Mouse (Mus musculus) liver, postnatal 0 days (tissue): ENCODE data around the gene Flvcr2. TPM values are rescaled to one million over a fixed set of nuclear protein-coding genes. Genes with fewer than 3 reads are reported as not detected.
A peak's percentile ranks its signal among the peaks of the same experiment; 100 is the strongest.
"Not testable (repeated sequence)": the region's sequence is repeated elsewhere in the genome, so short reads cannot be mapped to it uniquely, and the experiment has no call there.

Source experiments
- ATAC-seq: fragments of 200-750 bp; cut with Nextera tagmentation; 2 replicates; pipeline ENCODE4 v1.8.0; 2017; ENCODE audit warnings: mild to moderate bottlenecking, moderate library complexity
- DNase-seq: peaks from one replicate; pipeline ENCODE4 v3.0.0-alpha.2; 2016
- H3K27ac ChIP-seq: fragments of 300-500 bp; sonication (generic); 2 replicates; pipeline ENCODE4 v1.5.1; 2014; ENCODE audit warnings: antibody characterized with exemption, moderate library complexity, mild to moderate bottlenecking, low read depth
- H3K27me3 ChIP-seq: fragments of 300-500 bp; sonication (generic); 2 replicates; pipeline ENCODE4 v1.6.1; 2014; ENCODE audit warnings: low read length, control low read depth, mixed read lengths; ENCODE audit not compliant: insufficient read depth
- H3K36me3 ChIP-seq: fragments of 300-500 bp; sonication (generic); replicated peaks from 2 replicates; pipeline ENCODE4 v1.6.1; 2014; ENCODE audit warnings: mild to moderate bottlenecking, control low read depth, low read length, moderate library complexity, mixed read lengths; ENCODE audit not compliant: insufficient read depth
- H3K4me1 ChIP-seq: fragments of 300-500 bp; sonication (generic); 2 replicates; pipeline ENCODE4 v1.6.1; 2014; ENCODE audit warnings: antibody characterized with exemption, mild to moderate bottlenecking, control low read depth; ENCODE audit not compliant: insufficient read depth
- H3K4me2 ChIP-seq: fragments of 300-500 bp; sonication (generic); 2 replicates; pipeline ENCODE4 v1.6.1; 2014; ENCODE audit warnings: low read depth, mild to moderate bottlenecking, low read length, moderate library complexity, mixed read lengths
- H3K4me3 ChIP-seq: fragments of 300-500 bp; sonication (generic); 2 replicates; pipeline ENCODE4 v1.5.1; 2014; ENCODE audit warnings: low read depth, low read length
- H3K9ac ChIP-seq: fragments of 300-500 bp; sonication (generic); replicated peaks from 2 replicates; pipeline ENCODE4 v1.6.1; 2014; ENCODE audit warnings: mild to moderate bottlenecking, moderate library complexity
- H3K9me3 ChIP-seq: fragments of 300-500 bp; sonication (generic); 2 replicates; pipeline ENCODE4 v1.6.1; 2016; ENCODE audit warnings: mild to moderate bottlenecking, control low read depth, low read length, mixed read lengths
- CTCF ChIP-seq: sonication (generic); IDR thresholded peaks from 2 replicates; pipeline ENCODE4 v1.5.1; 2016; ENCODE audit warnings: antibody characterized with exemption, low read depth
- EP300 ChIP-seq: IDR thresholded peaks from 2 replicates; pipeline ENCODE4 v1.6.1; 2016; ENCODE audit warnings: antibody characterized with exemption, low read depth, mild to moderate bottlenecking
- WGBS: fragments of 180-500 bp; shearing (Covaris S2); extraction: QIAGEN DNeasy Blood & Tissue Kit; methylation state at CpG from one replicate; pipeline ENCODE4 v1.1.7; 2014; ENCODE audit not compliant: insufficient replicate concordance; 5-methylcytosine and 5-hydroxymethylcytosine counted together
- polyA plus RNA-seq: library from polyadenylated mRNA; unstranded; fragments of >200 nt; fragmentation: Nextera tagmentation; extraction: Ambion mirVana; gene quantifications from 2 replicates; pipeline ENCODE4 v1.2.1, GENCODE M21; 2015

Flvcr2 gene
- 5.9 and 6.6 TPM in 2 replicates for polyA plus RNA-seq

GRCm38 (mm10) chr12:85745827-85746695, at the start of gene Flvcr2:
TSS of gene Flvcr2 (plus strand) at chr12:85746539.
- Histone ChIP-seq H3K9ac (peak within 1 kb of the TSS; percentile 61), H3K4me1 (no peaks in the 10 kb centered on the region), H3K4me3 (peak within 1 kb of the TSS; percentile 48), H3K4me2 (peak within 1 kb of the TSS; percentile 87), H3K36me3 (no peaks in the 10 kb centered on the region), H3K9me3 (no peaks in the 10 kb centered on the region), H3K27ac (peak within 1 kb of the TSS; percentile 86), H3K27me3 (peaks cover 4% of the 10 kb centered on the region; the same call in 1 of the 2 replicates)
- peak; percentile 84 for ATAC-seq
- DNase-seq, result peak; percentile 79
- no peak for TF ChIP-seq EP300
- TF ChIP-seq CTCF, result peak; percentile 85
- 2% methylated on average over 45 of the region's 51 CpGs for WGBS

- H3K4me1 ChIP-seq, H3K27ac ChIP-seq, H3K27me3 ChIP-seq, H3K9me3 ChIP-seq, H3K4me3 ChIP-seq, H3K9ac ChIP-seq, DNase-seq, H3K36me3 ChIP-seq: not testable (repeated sequence)
- 19% methylated on average over 10 of the region's 37 CpGs for WGBS
- H3K4me2 ChIP-seq, result peak overlapping the region; percentile 48
- ATAC-seq, result peak; percentile 92
These were observed 48.2 kb upstream of the Flvcr2 start for GRCm38 (mm10) chr12:85698179-85698578.

DNA sequence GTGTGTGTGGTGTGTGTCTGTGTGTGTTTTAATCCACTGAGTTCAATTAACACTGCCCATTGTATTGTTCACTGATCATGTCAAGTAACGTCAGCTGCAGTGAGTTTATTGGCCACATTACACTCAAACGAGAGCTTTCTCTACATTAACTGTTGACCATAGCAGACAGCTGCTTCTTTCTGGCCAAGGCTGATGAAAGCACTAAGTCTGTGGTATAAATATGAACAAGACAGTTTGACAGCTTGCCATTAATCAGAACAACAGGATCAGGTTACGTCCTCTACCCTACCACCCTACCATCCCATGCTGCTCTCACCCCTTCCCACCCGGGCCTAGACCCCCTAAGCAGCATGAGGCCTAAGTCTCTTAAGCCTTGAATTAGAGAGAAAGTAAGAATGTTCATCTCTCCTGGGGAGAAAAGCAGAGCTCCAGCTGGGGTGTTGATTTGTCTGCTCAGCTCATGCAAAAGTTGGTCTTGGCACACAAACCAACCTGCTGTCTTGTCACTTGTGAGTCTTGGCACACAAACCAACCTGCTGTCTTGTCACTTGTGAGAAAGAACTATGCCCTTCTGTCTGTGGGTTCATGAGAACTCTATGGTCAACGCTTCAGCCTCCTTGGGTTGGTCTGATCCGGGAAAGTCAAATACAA, 46.0 kb upstream of the Flvcr2 start:
- no peaks in the 10 kb centered on the region for H3K27me3 ChIP-seq
- no peak overlapping the region for H3K9ac ChIP-seq
- DNase-seq, result no peak
- H3K36me3 ChIP-seq, result no peaks in the 10 kb centered on the region
- no peak overlapping the region for H3K4me3 ChIP-seq
- no peak for ATAC-seq
- peaks cover 10% of the 10 kb centered on the region for H3K4me1 ChIP-seq
- no peak overlapping the region for H3K27ac ChIP-seq
- WGBS, result 74% methylated on average over 6 of the region's 6 CpGs
- no peaks in the 10 kb centered on the region for H3K9me3 ChIP-seq
- TF ChIP-seq CTCF, result no peak
- no peak for TF ChIP-seq EP300
- no peak overlapping the region for H3K4me2 ChIP-seq

GRCm38 (mm10) chr12:85700842-85701223, 45.5 kb upstream of the Flvcr2 start:
- Histone ChIP-seq H3K4me2 (no peak overlapping the region), H3K9me3 (no peaks in the 10 kb centered on the region), H3K4me3 (no peak overlapping the region), H3K27me3 (no peaks in the 10 kb centered on the region), H3K36me3 (no peaks in the 10 kb centered on the region), H3K27ac (no peak overlapping the region), H3K4me1 (peaks cover 14% of the 10 kb centered on the region), H3K9ac (no peak overlapping the region)
- no peak for DNase-seq
- ATAC-seq, result no peak
- TF ChIP-seq EP300, result no peak
- TF ChIP-seq CTCF, result no peak
- WGBS, result 74% methylated on average over 7 of the region's 7 CpGs

DNA sequence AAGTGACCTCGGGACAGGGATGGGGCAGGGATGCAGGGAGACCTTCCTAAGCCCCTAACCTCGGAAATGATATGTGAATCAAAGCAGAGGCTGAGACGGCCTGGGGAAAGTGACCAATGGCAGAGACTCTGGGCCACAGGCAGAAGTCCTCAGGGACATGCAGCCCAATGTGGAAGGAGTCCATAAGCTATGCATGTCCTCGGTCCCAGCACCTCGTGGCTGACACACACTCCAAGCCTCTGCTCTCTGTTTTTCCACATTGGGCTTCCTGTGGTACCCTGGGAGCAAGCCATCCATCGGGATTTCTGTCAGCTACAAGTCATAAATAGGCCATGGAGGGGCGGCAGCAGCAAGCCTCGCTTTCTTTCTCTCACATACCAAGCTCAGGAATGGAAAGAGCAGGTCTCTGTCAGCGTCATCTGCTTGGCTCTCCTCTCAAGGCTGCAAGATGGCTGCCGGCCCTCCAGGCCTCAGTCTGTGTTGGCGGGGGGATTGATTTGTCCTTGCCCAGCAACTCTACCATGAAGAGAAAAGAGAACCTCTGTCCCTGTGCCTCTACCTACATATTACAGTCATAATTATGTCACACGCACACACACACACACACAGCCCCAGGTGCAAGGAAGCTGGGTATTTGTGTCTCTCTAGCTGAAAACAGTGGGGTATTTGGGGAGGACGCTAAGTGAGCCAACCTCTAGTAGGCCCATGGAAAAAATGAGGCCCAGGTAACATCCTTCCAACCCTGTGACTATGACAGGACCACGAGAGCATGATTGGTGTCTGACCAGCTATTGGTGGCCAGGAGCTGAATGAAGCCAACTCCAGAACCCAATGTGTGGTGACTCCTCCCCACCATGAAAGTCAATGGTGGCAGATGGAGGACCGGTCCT, 43.9 kb upstream of the Flvcr2 start:
- Histone ChIP-seq H3K4me1 (peaks cover 19% of the 10 kb centered on the region), H3K36me3 (no peaks in the 10 kb centered on the region), H3K9me3 (no peaks in the 10 kb centered on the region), H3K27ac (no peak overlapping the region), H3K9ac (no peak overlapping the region), H3K4me3 (no peak overlapping the region), H3K4me2 (no peak overlapping the region), H3K27me3 (no peaks in the 10 kb centered on the region)
- TF ChIP-seq EP300, result no peak
- no peak for TF ChIP-seq CTCF
- DNase-seq (no peak), ATAC-seq (no peak)
- WGBS, result 81% methylated on average over 15 of the region's 15 CpGs

DNA sequence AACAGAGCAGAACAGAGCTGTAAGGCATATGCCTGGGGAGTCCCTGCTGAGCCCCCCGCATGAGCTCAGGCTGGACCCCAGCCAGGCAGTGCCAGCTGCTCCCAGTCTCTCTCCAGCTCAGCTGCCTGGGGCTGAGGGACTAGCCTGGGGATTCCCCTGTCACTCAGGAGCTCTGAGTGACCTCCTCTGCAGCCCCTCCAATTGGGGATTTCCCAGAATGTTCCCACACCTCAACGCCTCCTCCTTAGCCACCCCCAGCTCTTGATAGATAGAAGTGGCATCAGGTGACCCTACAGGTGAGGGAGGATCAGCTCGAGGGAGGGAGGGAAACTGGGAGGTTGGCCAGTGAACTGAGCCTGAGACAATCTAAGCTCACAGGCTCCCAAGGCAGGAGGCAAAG, 42.8 kb upstream of the Flvcr2 start:
- Histone ChIP-seq H3K4me2 (no peak overlapping the region), H3K4me3 (no peak overlapping the region), H3K4me1 (peaks cover 19% of the 10 kb centered on the region), H3K9me3 (no peaks in the 10 kb centered on the region), H3K27me3 (no peaks in the 10 kb centered on the region), H3K9ac (no peak overlapping the region), H3K36me3 (no peaks in the 10 kb centered on the region), H3K27ac (no peak overlapping the region)
- no peak for ATAC-seq
- TF ChIP-seq CTCF (no peak), EP300 (no peak)
- no peak for DNase-seq
- 78% methylated on average over 3 of the region's 3 CpGs for WGBS
